Mouse (Mus musculus): Measurements from ENCODE around the gene Uncx.

DNA sequence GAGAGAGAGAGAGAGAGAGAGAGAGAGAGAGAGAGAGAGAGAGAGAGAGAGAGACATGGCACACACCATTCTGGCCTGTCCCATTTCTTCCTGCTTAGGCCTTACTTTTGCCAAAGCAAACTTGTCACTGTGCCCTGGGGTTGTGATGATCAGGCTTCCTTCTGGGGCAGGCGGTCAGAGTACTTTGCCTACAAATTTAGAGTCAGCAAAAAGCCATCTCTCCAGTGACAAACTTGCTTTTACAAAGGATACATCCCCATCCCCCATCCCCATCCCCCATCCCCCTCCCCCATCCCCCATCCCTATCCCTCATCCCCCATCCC is 1.3 kb upstream of the Uncx start:
- TF ChIP-seq GATA1 (IDR thresholded peaks at IDR 0.05; ENCODE audit: borderline replicate concordance, low read length) (no peak), FLI1 (IDR thresholded peaks at IDR 0.05; ENCODE audit: low read length) (no peak)

All from megakaryocyte, embryonic 14.5 days (primary cell).